Mouse (Mus musculus): ENCODE measurements around the gene Npb. TPM values are rescaled to one million over a fixed set of nuclear protein-coding genes. Genes with fewer than 3 reads are reported as not detected.
A peak's percentile ranks its signal among the peaks of the same experiment; 100 is the strongest.
"Not testable (repeated sequence)": the region's sequence is repeated elsewhere in the genome, so short reads cannot be mapped to it uniquely, and the experiment has no call there.

The Npb gene
- polyA plus RNA-seq, 1 experiment from 2014 or later = 14.9 TPM

GRCm38 (mm10) chr11:120578024-120578693 is 30.1 kb upstream of the Npb start:
- no peaks in the 10 kb centered on the region for H3K9me3 ChIP-seq (replicated peaks; ENCODE audit: control insufficient read depth, low read length)
- no peak overlapping the region; the same call in 1 of the 2 replicates for H3K9ac ChIP-seq (ENCODE audit: low read length)
- peaks cover 28% of the 10 kb centered on the region for H3K4me1 ChIP-seq (ENCODE audit: control insufficient read depth, insufficient read depth, low read length)
- H3K36me3 ChIP-seq (ENCODE audit: control insufficient read depth, insufficient read depth, low read length) = peaks cover 21% of the 10 kb centered on the region
- H3K4me2 ChIP-seq (ENCODE audit: low read depth, low read length) = no peak overlapping the region
- WGBS = 78% methylated on average over 10 of the region's 10 CpGs
- H3K4me3 ChIP-seq (replicated peaks; ENCODE audit: low read length) = no peak overlapping the region
- H3K27me3 ChIP-seq (ENCODE audit: control insufficient read depth, insufficient read depth, low read length) = no peaks in the 10 kb centered on the region
- H3K27ac ChIP-seq (ENCODE audit: low read length) = no peak overlapping the region
- no peak for ATAC-seq (ENCODE audit: insufficient read depth, low FRiP score)

GRCm38 (mm10) chr11:120578694-120579243 is 29.5 kb upstream of the Npb start:
- 77% methylated on average over 11 of the region's 11 CpGs for WGBS
- Histone ChIP-seq H3K4me2 (ENCODE audit: low read depth, low read length) (no peak overlapping the region), H3K27me3 (ENCODE audit: control insufficient read depth, insufficient read depth, low read length) (no peaks in the 10 kb centered on the region), H3K27ac (ENCODE audit: low read length) (no peak overlapping the region), H3K9me3 (replicated peaks; ENCODE audit: control insufficient read depth, low read length) (0 out of 2 replicates have a peak, but pooled peaks cover under 1% of the 10 kb centered on the region), H3K36me3 (ENCODE audit: control insufficient read depth, insufficient read depth, low read length) (peaks cover 22% of the 10 kb centered on the region), H3K9ac (ENCODE audit: low read length) (no peak overlapping the region; the same call in 1 of the 2 replicates), H3K4me3 (replicated peaks; ENCODE audit: low read length) (no peak overlapping the region), H3K4me1 (ENCODE audit: control insufficient read depth, insufficient read depth, low read length) (peaks cover 28% of the 10 kb centered on the region)
- no peak for ATAC-seq (ENCODE audit: insufficient read depth, low FRiP score)

- H3K36me3 ChIP-seq (ENCODE audit: control insufficient read depth, insufficient read depth, low read length) = peaks cover 26% of the 10 kb centered on the region
- peaks cover 24% of the 10 kb centered on the region for H3K4me1 ChIP-seq (ENCODE audit: control insufficient read depth, insufficient read depth, low read length)
- H3K9ac ChIP-seq (ENCODE audit: low read length) = peak overlapping the region; percentile 98
- no peak for ATAC-seq (ENCODE audit: insufficient read depth, low FRiP score)
- H3K27me3 ChIP-seq (ENCODE audit: control insufficient read depth, insufficient read depth, low read length) = no peaks in the 10 kb centered on the region
- H3K4me3 ChIP-seq (replicated peaks; ENCODE audit: low read length) = peak overlapping the region; percentile 94
- peak overlapping the region; percentile 87 for H3K4me2 ChIP-seq (ENCODE audit: low read depth, low read length)
- H3K9me3 ChIP-seq (replicated peaks; ENCODE audit: control insufficient read depth, low read length) = 0 out of 2 replicates have a peak, but pooled peaks cover 5% of the 10 kb centered on the region
- 53% methylated on average over 15 of the region's 15 CpGs for WGBS
- H3K27ac ChIP-seq (ENCODE audit: low read length) = peak overlapping the region; percentile 14; the same call in 1 of the 2 replicates
These were observed 28.8 kb upstream of the Npb start for GRCm38 (mm10) chr11:120579316-120580107.

DNA sequence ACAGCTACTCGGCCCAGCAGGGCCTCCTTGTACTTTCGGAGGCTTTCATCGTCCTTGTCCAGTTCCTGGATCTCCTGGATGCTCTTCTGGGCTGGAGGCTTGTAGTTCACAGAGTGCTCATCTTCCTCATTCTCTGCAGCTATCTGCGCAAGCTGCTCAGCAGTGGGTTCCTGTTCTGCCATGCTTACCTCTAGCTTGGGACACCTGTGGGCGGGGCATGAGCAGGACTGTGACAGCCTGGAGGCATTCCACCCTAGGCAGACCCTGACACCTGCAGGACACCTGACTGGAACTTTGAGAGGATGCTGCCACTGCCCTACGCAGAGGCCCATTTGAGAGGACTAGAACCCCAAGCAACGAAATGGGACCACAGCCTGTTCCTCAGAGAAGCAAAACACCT is 28.1 kb upstream of the Npb start:
- no peak for ATAC-seq (ENCODE audit: insufficient read depth, low FRiP score)
- Histone ChIP-seq H3K4me1 (ENCODE audit: control insufficient read depth, insufficient read depth, low read length) (peaks cover 22% of the 10 kb centered on the region), H3K27ac (ENCODE audit: low read length) (peak overlapping the region; percentile 94), H3K36me3 (ENCODE audit: control insufficient read depth, insufficient read depth, low read length) (peaks cover 26% of the 10 kb centered on the region), H3K4me2 (ENCODE audit: low read depth, low read length) (peak overlapping the region; percentile 87), H3K9ac (ENCODE audit: low read length) (peak overlapping the region; percentile 98), H3K27me3 (ENCODE audit: control insufficient read depth, insufficient read depth, low read length) (no peaks in the 10 kb centered on the region), H3K4me3 (replicated peaks; ENCODE audit: low read length) (peak overlapping the region; percentile 94), H3K9me3 (replicated peaks; ENCODE audit: control insufficient read depth, low read length) (0 out of 2 replicates have a peak, but pooled peaks cover 5% of the 10 kb centered on the region)
- 51% methylated on average over 7 of the region's 7 CpGs for WGBS

DNA sequence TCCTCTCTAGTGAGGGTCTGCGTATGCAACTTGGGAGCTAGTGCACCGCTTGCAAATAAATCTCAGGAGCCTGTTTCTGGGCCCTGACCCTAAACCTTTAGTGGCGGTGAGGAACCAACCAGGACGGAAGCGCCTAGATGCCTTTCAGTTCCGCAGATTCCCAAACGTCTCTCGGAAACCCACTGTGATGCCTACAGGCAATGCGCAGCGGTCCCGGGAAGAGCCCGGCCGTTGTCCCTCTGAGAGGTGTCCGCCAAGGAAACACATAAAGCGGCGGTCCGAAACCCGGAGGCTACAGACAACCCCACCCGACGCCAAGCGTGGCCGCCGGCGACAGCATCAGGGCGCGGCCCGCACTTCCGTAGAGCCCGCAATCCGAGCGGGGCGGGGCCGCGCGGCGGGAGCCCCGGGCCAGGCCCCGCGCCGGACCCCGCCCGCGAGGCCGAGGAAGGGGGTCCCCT is 27.4 kb upstream of the Npb start:
- peak overlapping the region; percentile 87 for H3K4me2 ChIP-seq (ENCODE audit: low read depth, low read length)
- no peaks in the 10 kb centered on the region for H3K27me3 ChIP-seq (ENCODE audit: control insufficient read depth, insufficient read depth, low read length)
- H3K36me3 ChIP-seq (ENCODE audit: control insufficient read depth, insufficient read depth, low read length) = peaks cover 31% of the 10 kb centered on the region
- ATAC-seq (ENCODE audit: insufficient read depth, low FRiP score) = peak; percentile 54; the same call in 1 of the 2 replicates
- peak overlapping the region; percentile 98 for H3K9ac ChIP-seq (ENCODE audit: low read length)
- peak overlapping the region; percentile 94 for H3K27ac ChIP-seq (ENCODE audit: low read length)
- WGBS = under 1% methylated on average over 29 of the region's 44 CpGs
- H3K4me1 ChIP-seq (ENCODE audit: control insufficient read depth, insufficient read depth, low read length) = peaks cover 22% of the 10 kb centered on the region
- 0 out of 2 replicates have a peak, but pooled peaks cover 5% of the 10 kb centered on the region for H3K9me3 ChIP-seq (replicated peaks; ENCODE audit: control insufficient read depth, low read length)
- H3K4me3 ChIP-seq (replicated peaks; ENCODE audit: low read length) = peak overlapping the region; percentile 94

- peak; percentile 61 for ATAC-seq (ENCODE audit: insufficient read depth, low FRiP score)
- H3K27ac ChIP-seq (ENCODE audit: low read length) = peak within 1 kb of the TSS; percentile 94
- peaks cover 22% of the 10 kb centered on the region for H3K4me1 ChIP-seq (ENCODE audit: control insufficient read depth, insufficient read depth, low read length)
- peak within 1 kb of the TSS; percentile 98 for H3K9ac ChIP-seq (ENCODE audit: low read length)
- H3K27me3 ChIP-seq (ENCODE audit: control insufficient read depth, insufficient read depth, low read length) = no peaks in the 10 kb centered on the region
- 0 out of 2 replicates have a peak, but pooled peaks cover 5% of the 10 kb centered on the region for H3K9me3 ChIP-seq (replicated peaks; ENCODE audit: control insufficient read depth, low read length)
- H3K4me2 ChIP-seq (ENCODE audit: low read depth, low read length) = peak within 1 kb of the TSS; percentile 96
- H3K36me3 ChIP-seq (ENCODE audit: control insufficient read depth, insufficient read depth, low read length) = peaks cover 36% of the 10 kb centered on the region
- 3% methylated on average over 72 of the region's 75 CpGs for WGBS
- H3K4me3 ChIP-seq (replicated peaks; ENCODE audit: low read length) = peak within 1 kb of the TSS; percentile 94
These were observed 26.6 kb upstream of the Npb start, which contains the start of gene Arhgdia for GRCm38 (mm10) chr11:120581490-120582267. TSS of gene Arhgdia (minus strand) at chr11:120581624.

- peak overlapping the region; percentile 96 for H3K4me2 ChIP-seq (ENCODE audit: low read depth, low read length)
- ATAC-seq (ENCODE audit: insufficient read depth, low FRiP score) = no peak
- WGBS = 68% methylated on average over 8 of the region's 8 CpGs
- H3K27me3 ChIP-seq (ENCODE audit: control insufficient read depth, insufficient read depth, low read length) = no peaks in the 10 kb centered on the region
- peak overlapping the region; percentile 98 for H3K9ac ChIP-seq (ENCODE audit: low read length)
- peak overlapping the region; percentile 94 for H3K27ac ChIP-seq (ENCODE audit: low read length)
- peaks cover 22% of the 10 kb centered on the region for H3K4me1 ChIP-seq (ENCODE audit: control insufficient read depth, insufficient read depth, low read length)
- H3K36me3 ChIP-seq (ENCODE audit: control insufficient read depth, insufficient read depth, low read length) = peaks cover 36% of the 10 kb centered on the region
- H3K4me3 ChIP-seq (replicated peaks; ENCODE audit: low read length) = peak overlapping the region; percentile 94
- 0 out of 2 replicates have a peak, but pooled peaks cover 5% of the 10 kb centered on the region for H3K9me3 ChIP-seq (replicated peaks; ENCODE audit: control insufficient read depth, low read length)
These were observed 25.9 kb upstream of the Npb start for GRCm38 (mm10) chr11:120582268-120582981.

DNA sequence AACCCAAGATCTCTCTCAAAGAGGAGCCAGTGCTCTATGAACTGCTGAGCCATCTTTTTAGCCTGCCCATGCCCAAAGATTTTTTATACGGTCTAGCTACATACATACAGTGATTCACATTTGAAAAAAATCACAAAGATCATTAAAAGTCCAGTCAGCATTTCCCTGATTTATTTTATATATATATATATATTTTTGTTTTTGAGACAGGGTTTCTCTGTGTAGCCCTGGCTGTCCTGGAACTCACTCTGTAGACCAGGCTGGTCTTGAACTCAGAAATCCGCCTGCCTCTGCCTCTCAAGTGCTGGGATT is 25.3 kb upstream of the Npb start:
- not testable (repeated sequence) for ATAC-seq (ENCODE audit: insufficient read depth, low FRiP score); H3K4me3 ChIP-seq (replicated peaks; ENCODE audit: low read length); H3K27ac ChIP-seq (ENCODE audit: low read length); H3K4me2 ChIP-seq (ENCODE audit: low read depth, low read length); H3K27me3 ChIP-seq (ENCODE audit: control insufficient read depth, insufficient read depth, low read length); H3K9me3 ChIP-seq (replicated peaks; ENCODE audit: control insufficient read depth, low read length); H3K9ac ChIP-seq (ENCODE audit: low read length)
- peaks cover 32% of the 10 kb centered on the region for H3K36me3 ChIP-seq (ENCODE audit: control insufficient read depth, insufficient read depth, low read length)
- peaks cover 22% of the 10 kb centered on the region for H3K4me1 ChIP-seq (ENCODE audit: control insufficient read depth, insufficient read depth, low read length)
- WGBS = 95% methylated on average over 2 of the region's 2 CpGs

Data from stomach, embryonic 16.5 days (tissue).